Mouse (Mus musculus) liver, adult 2 months (tissue): ENCODE measurements around the gene Bin2. TPM values are rescaled to one million over a fixed set of nuclear protein-coding genes. Genes with fewer than 3 reads are reported as not detected.

Experiments used
- DNase-seq: peaks from one replicate; pipeline ENCODE4 v3.0.0-alpha.2; 2011; ENCODE audit warnings: low read depth, low spot score; ENCODE audit errors: extremely low read depth
- H3K27ac ChIP-seq: fragments of 200-500 bp; replicated peaks from 2 replicates; pipeline ENCODE4 v1.5.1; 2012; ENCODE audit warnings: low read depth, mild to moderate bottlenecking, control low read depth, inconsistent platforms, low read length; ENCODE audit not compliant: insufficient read depth
- H3K27me3 ChIP-seq: fragments of 200-500 bp; 2 replicates; pipeline ENCODE4 v1.6.1; 2012; ENCODE audit warnings: mild to moderate bottlenecking, moderate library complexity, low read length, inconsistent platforms; ENCODE audit not compliant: control insufficient read depth, insufficient read depth
- H3K36me3 ChIP-seq: fragments of 200-500 bp; 2 replicates; pipeline ENCODE4 v1.6.1; 2012; ENCODE audit warnings: low read length, inconsistent platforms; ENCODE audit not compliant: control insufficient read depth, insufficient read depth
- H3K4me1 ChIP-seq: fragments of 200-500 bp; 2 replicates; pipeline ENCODE4 v1.6.1; 2011; ENCODE audit warnings: low read length; ENCODE audit not compliant: control insufficient read depth, insufficient read depth
- H3K4me3 ChIP-seq: fragments of 200-500 bp; 2 replicates; pipeline ENCODE4 v1.5.1; 2011; ENCODE audit warnings: low read depth, mild to moderate bottlenecking, control low read depth, low read length, moderate library complexity; ENCODE audit not compliant: insufficient read depth
- H3K79me2 ChIP-seq: fragments of 200-500 bp; 2 replicates; pipeline ENCODE4 v1.6.1; 2012; ENCODE audit warnings: inconsistent platforms, mild to moderate bottlenecking, low read length, moderate library complexity; ENCODE audit not compliant: control insufficient read depth, insufficient read depth
- H3K9ac ChIP-seq: fragments of 200-500 bp; 2 replicates; pipeline ENCODE4 v1.6.1; 2012; ENCODE audit warnings: low read depth, mild to moderate bottlenecking, control low read depth, inconsistent platforms, low read length
- CTCF ChIP-seq: fragments of 200-500 bp; IDR thresholded peaks from 2 replicates; pipeline ENCODE4 v1.5.1; 2011; ENCODE audit warnings: low read depth, low read length, control low read depth
- POLR2A ChIP-seq: fragments of 200-500 bp; IDR thresholded peaks from 2 replicates; pipeline ENCODE4 v1.6.1; 2011; ENCODE audit warnings: low read length, control low read depth; ENCODE audit not compliant: insufficient read depth; ENCODE audit errors: extremely low read depth
- WGBS: fragments of 180-500 bp; shearing (Covaris S2); methylation state at CpG from one replicate; pipeline ENCODE4 v1.1.7; 2018; 5-methylcytosine and 5-hydroxymethylcytosine counted together
- polyA plus RNA-seq: library from polyadenylated mRNA; depleted of rRNA; stranded (reverse); fragments of >200 nt; gene quantifications from 2 replicates; pipeline ENCODE4 v1.2.3, GENCODE M21; 2012
- total RNA-seq: library from RNA; depleted of rRNA; stranded (reverse); fragments of >200 nt; gene quantifications from 2 replicates; pipeline ENCODE4 v1.2.3, GENCODE M21; 2014

Gene Bin2
- total and polyA plus RNA-seq, 2 experiments: 1.0 to 4.0 TPM

DNA sequence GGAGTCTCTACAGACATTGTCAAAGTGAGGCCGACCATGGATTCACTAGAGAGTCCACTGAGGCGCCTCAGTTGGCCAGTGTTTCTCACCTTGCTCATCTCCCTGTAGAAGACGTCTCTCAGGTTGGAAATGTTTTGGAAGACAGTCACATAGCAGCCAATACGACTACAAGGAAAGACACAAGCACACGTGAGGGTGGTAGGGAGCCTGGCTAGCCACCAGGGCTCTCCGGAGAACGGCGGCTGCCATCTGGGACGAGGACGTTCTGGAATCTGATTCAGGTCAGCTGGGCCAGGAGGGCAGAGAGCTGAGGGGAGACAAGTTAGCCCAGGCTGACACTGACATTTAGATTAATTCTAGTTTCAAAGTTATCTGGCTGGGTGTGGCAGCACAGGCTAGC lies 19.2 kb downstream of the Bin2 start:
- Histone ChIP-seq H3K9ac (no peak overlapping the region), H3K36me3 (no peaks in the 10 kb centered on the region), H3K27me3 (no peaks in the 10 kb centered on the region), H3K4me1 (peaks cover 2% of the 10 kb centered on the region), H3K79me2 (no peaks in the 10 kb centered on the region), H3K27ac (no peak overlapping the region), H3K4me3 (no peak overlapping the region)
- TF ChIP-seq CTCF (no peak), POLR2A (no peak)
- no peak for DNase-seq
- WGBS: 93% methylated on average over 10 of the region's 10 CpGs

DNA sequence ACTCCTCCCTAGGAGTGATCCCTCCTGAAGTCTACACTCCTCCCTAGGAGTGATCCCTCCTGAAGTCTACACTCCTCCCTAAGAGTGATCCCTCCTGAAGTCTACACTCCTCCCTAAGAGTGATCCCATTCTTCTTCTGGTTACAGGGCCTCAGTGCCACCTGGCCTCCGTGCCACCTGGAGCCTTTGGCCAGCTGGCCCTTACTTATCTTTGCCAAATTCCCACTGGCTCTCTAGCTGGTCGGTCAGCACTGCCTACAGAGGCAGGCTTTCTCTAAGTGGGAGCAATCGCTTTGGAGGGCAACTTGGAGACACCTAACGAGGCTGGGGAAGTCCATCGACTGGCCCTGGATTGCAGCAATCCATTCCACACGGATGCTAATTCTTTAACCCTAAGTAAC lies 23.2 kb downstream of the Bin2 start:
- H3K4me1 ChIP-seq: no peaks in the 10 kb centered on the region
- H3K4me3 ChIP-seq: no peak overlapping the region
- no peaks in the 10 kb centered on the region for H3K79me2 ChIP-seq
- no peaks in the 10 kb centered on the region for H3K27me3 ChIP-seq
- TF ChIP-seq CTCF (no peak), POLR2A (no peak)
- no peaks in the 10 kb centered on the region for H3K36me3 ChIP-seq
- H3K9ac ChIP-seq: no peak overlapping the region
- no peak overlapping the region for H3K27ac ChIP-seq
- no peak for DNase-seq
- WGBS: 82% methylated on average over 6 of the region's 6 CpGs

DNA sequence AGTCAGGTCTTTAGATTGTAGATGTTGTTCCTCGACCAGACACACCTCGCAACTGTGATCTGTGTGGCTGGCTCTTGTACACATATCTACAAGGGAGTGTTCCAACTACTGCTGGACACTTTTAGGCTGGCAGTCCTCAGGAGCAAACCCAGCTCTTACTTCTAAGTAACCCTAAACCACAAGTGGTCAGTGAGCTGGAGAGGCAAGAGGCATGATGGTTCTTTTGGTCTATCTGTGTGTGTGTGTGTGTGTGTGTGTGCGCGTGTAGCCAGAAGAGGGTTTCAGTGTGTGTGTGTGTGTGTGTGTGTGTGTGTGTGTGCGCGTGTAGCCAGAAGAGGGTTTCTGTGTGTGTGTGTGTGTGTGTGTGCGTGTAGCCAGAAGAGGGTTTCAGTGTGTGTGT lies 26.9 kb downstream of the Bin2 start:
- Histone ChIP-seq H3K4me1 (no peaks in the 10 kb centered on the region), H3K27me3 (no peaks in the 10 kb centered on the region), H3K4me3 (no peak overlapping the region), H3K36me3 (no peaks in the 10 kb centered on the region), H3K9ac (no peak overlapping the region), H3K79me2 (no peaks in the 10 kb centered on the region), H3K27ac (no peak overlapping the region)
- no peak for DNase-seq
- 90% methylated on average over 7 of the region's 7 CpGs for whole genome bisulfite sequencing
- TF ChIP-seq POLR2A (no peak), CTCF (no peak)

DNA sequence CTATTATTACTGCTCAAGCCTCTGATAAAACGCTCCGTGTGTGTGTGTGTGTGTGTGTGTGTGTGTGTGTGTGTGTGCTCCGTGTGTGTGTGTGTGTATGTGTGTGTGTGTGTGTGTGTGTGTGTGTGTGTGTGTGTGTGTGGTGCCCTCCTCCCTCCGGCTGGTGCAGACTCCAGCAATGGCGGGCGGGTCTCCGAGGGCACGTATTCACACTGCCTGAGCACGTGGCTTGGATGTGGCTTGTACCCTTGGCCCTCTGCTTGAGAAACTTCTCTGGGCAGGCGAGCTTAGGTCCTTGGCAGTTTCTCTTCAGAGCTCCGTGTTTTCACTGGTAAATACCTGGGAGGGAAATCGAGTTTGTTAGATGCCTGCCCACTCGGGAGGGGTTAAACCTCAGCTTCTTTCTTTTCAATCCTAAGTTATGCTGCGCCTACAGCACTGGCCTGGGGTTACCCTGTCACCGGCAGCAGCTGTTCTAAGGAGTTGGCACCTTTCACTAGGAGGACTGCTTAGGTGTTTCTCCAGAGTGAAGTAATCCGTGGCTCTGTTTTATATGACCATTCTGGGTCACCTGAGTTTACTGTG lies 28.0 kb downstream of the Bin2 start:
- 79% methylated on average over 13 of the region's 16 CpGs for WGBS
- Histone ChIP-seq H3K27ac (no peak overlapping the region), H3K9ac (no peak overlapping the region), H3K4me1 (peaks cover 2% of the 10 kb centered on the region; the same call in 1 of the 2 replicates), H3K79me2 (peaks cover 3% of the 10 kb centered on the region; the same call in 1 of the 2 replicates), H3K4me3 (no peak overlapping the region), H3K36me3 (no peaks in the 10 kb centered on the region), H3K27me3 (no peaks in the 10 kb centered on the region)
- TF ChIP-seq POLR2A: no peak
- TF ChIP-seq CTCF: no peak
- DNase-seq: peak; percentile 49

DNA sequence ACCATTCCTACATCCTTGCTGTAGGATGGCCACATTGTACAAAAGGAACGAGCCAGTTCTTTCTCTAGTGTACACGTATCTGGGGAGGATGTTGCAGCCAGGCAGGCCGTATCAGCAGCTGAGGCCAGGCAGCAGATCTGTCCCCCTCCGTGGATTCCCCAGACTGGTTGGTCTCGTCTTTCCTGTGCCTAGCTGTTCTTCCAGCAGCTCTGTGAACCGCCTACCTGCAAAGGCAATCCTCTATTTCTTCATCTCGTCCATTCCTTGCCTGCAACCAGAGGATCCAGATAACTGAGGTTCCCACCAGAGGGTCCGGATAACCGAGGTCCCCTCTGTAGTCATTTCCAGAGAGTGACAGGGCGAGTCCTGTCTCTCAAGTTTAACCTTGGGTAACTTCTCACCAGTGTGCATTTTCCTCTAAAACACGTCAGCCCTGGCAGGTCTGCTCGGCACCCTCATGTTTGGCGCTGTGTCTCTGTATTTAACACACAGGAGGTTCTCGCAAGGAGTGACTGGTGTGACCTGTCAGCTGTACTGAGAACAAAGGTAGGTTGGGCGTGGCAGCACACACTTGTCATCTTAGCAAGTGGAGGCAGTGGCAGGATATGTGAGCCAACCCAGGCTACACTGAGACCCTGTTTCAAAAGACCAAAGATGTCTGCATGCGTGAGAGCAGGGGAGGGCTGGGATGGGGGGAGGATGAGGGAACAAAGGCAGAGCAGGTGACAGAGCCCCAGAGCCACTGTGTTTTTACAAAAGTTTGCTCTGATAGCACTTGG lies 29.2 kb downstream of the Bin2 start:
- Histone ChIP-seq H3K36me3 (no peaks in the 10 kb centered on the region), H3K9ac (no peak overlapping the region), H3K27me3 (no peaks in the 10 kb centered on the region), H3K4me1 (peaks cover 5% of the 10 kb centered on the region; the same call in 1 of the 2 replicates), H3K4me3 (no peak overlapping the region), H3K27ac (no peak overlapping the region), H3K79me2 (peaks cover 4% of the 10 kb centered on the region; the same call in 1 of the 2 replicates)
- TF ChIP-seq POLR2A (no peak), CTCF (no peak)
- 91% methylated on average over 16 of the region's 16 CpGs for WGBS
- no peak for DNase-seq

DNA sequence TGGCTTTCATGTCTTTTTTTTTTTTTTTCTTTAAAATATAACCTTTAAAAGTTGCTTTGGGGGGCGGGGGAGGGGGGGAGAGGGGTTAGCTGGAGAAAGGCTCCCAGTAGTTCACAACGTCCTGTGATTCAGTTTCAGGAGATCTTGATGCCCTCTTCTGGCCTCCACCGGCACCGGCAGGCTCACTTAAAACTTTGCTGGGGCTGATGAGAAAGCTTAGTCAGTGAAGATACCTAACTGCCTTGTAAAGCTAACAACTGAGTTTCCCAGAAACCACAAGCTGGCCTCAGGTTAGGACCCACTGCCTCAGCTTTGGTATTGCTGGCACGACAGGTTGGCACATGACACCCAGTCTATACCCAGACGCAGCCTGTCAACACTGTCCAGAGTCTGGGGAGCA lies 31.7 kb downstream of the Bin2 start:
- Histone ChIP-seq H3K4me1 (peaks cover 17% of the 10 kb centered on the region), H3K4me3 (no peak overlapping the region), H3K9ac (no peak overlapping the region), H3K27me3 (no peaks in the 10 kb centered on the region), H3K27ac (no peak overlapping the region), H3K36me3 (no peaks in the 10 kb centered on the region), H3K79me2 (peaks cover 7% of the 10 kb centered on the region; the same call in 1 of the 2 replicates)
- 11% methylated on average over 6 of the region's 6 CpGs for WGBS
- DNase-seq: peak; percentile 52
- TF ChIP-seq CTCF (peak; percentile 76), POLR2A (no peak)
